Mouse (Mus musculus) liver, adult 2 months (tissue): ENCODE data around the gene Gm45234.

Source experiments
- CTCF ChIP-seq: fragments of 200-500 bp; IDR thresholded peaks from 2 replicates; pipeline ENCODE4 v1.5.1; 2011; ENCODE audit warnings: low read depth, low read length, control low read depth
- POLR2A ChIP-seq: fragments of 200-500 bp; IDR thresholded peaks from 2 replicates; pipeline ENCODE4 v1.6.1; 2011; ENCODE audit warnings: low read length, control low read depth; ENCODE audit not compliant: insufficient read depth; ENCODE audit errors: extremely low read depth

GRCm38 (mm10) chr6:124779984-124780416 is 24.2 kb upstream of the Gm45234 start:
- TF ChIP-seq CTCF (no peak), POLR2A (no peak)
